Mouse (Mus musculus) spleen, adult 2 months (tissue): ENCODE measurements around the gene Gm5447. TPM values are rescaled to one million over a fixed set of nuclear protein-coding genes. Genes with fewer than 3 reads are reported as not detected.

Source experiments
- DNase-seq, 2 experiments: peaks; one replicate each; pipeline versions ENCODE4 v3.0.0 to v3.0.0-alpha.2; 2012 to 2021; ENCODE audit warnings: low spot score in 2 of 2, low read depth in 1 of 2
- H3K27ac ChIP-seq: fragments of 200-500 bp; 2 replicates; pipeline ENCODE4 v1.5.1; 2012; ENCODE audit warnings: low read length, inconsistent platforms; ENCODE audit not compliant: insufficient read depth
- H3K27me3 ChIP-seq: fragments of 200-500 bp; 2 replicates; pipeline ENCODE4 v1.6.1; 2012; ENCODE audit warnings: mild to moderate bottlenecking, moderate library complexity, low read length, inconsistent platforms; ENCODE audit not compliant: control insufficient read depth, insufficient read depth
- H3K36me3 ChIP-seq: fragments of 200-500 bp; 2 replicates; pipeline ENCODE4 v1.6.1; 2012; ENCODE audit warnings: mild to moderate bottlenecking, low read length, inconsistent platforms; ENCODE audit not compliant: control insufficient read depth, insufficient read depth
- H3K4me1 ChIP-seq: fragments of 200-500 bp; 2 replicates; pipeline ENCODE4 v1.6.1; 2011; ENCODE audit warnings: inconsistent platforms; ENCODE audit not compliant: control insufficient read depth, insufficient read depth, insufficient read length
- H3K4me3 ChIP-seq: fragments of 200-500 bp; 2 replicates; pipeline ENCODE4 v1.5.1; 2011; ENCODE audit warnings: mild to moderate bottlenecking, inconsistent platforms; ENCODE audit not compliant: insufficient read depth, insufficient read length; ENCODE audit errors: extremely low read depth
- CTCF ChIP-seq: fragments of 200-500 bp; IDR thresholded peaks from 2 replicates; pipeline ENCODE4 v1.5.1; 2011; ENCODE audit warnings: mild to moderate bottlenecking, inconsistent platforms; ENCODE audit not compliant: insufficient read depth, insufficient read length, insufficient replicate concordance; ENCODE audit errors: extremely low read depth
- POLR2A ChIP-seq: fragments of 200-500 bp; IDR thresholded peaks from 2 replicates; pipeline ENCODE4 v1.6.1; 2011; ENCODE audit warnings: low read depth, low read length, inconsistent platforms
- WGBS: fragments of 180-500 bp; shearing (Covaris S2); methylation state at CpG from one replicate; pipeline ENCODE4 v1.1.7; 2018; 5-methylcytosine and 5-hydroxymethylcytosine counted together
- polyA plus RNA-seq: library from polyadenylated mRNA; depleted of rRNA; stranded (reverse); fragments of >200 nt; gene quantifications from 2 replicates; pipeline ENCODE4 v1.2.3, GENCODE M21; 2012

The Gm5447 gene
- polyA plus RNA-seq, 1 experiment = not detected

DNA sequence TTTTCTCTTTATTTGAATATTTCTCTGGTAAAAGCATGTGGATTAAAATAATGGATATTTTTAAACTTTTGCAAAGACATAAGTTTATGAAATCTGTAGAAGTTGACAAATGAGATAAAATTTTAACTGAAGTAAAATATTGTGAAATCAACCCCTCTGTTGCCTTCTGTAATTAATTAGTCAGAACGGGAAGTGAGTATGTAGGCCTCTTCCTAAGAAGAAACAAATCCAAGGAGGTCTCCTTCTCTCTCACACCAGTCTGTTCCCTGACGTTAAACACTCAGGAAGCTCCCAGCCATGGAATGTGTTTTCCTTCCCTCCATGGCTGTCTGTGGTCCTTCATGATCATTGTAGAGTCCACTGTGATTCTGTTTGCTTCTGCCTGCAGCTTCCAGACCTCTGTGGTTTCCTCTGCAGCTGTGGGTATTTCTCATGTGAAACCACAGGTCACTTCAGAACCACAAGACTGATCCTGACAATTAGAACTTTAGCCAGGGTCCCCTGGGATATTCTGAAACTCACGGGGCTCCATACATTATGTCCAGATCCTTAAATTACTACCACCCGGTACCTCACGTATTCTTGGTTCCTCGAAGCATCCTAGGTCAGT is 20.4 kb downstream of the Gm5447 start:
- no peak overlapping the region for H3K27ac ChIP-seq
- TF ChIP-seq CTCF = no peak
- TF ChIP-seq POLR2A = no peak

GRCm38 (mm10) chr13:30997526-30998253 is 23.7 kb downstream of the Gm5447 start:
- Histone ChIP-seq H3K27me3 (no peaks in the 10 kb centered on the region), H3K27ac (no peak overlapping the region), H3K4me1 (no peaks in the 10 kb centered on the region), H3K4me3 (no peak overlapping the region), H3K36me3 (no peaks in the 10 kb centered on the region)
- no peak for DNase-seq
- no peak for TF ChIP-seq POLR2A
- WGBS = 92% methylated on average over 8 of the region's 8 CpGs

More for the DNA sequence above, 20.4 kb downstream of the Gm5447 start:
- no peak for DNase-seq
- Histone ChIP-seq H3K4me3 (no peak overlapping the region), H3K36me3 (no peaks in the 10 kb centered on the region), H3K4me1 (no peaks in the 10 kb centered on the region), H3K27me3 (no peaks in the 10 kb centered on the region)
- WGBS = 45% methylated on average over 6 of the region's 6 CpGs

DNA sequence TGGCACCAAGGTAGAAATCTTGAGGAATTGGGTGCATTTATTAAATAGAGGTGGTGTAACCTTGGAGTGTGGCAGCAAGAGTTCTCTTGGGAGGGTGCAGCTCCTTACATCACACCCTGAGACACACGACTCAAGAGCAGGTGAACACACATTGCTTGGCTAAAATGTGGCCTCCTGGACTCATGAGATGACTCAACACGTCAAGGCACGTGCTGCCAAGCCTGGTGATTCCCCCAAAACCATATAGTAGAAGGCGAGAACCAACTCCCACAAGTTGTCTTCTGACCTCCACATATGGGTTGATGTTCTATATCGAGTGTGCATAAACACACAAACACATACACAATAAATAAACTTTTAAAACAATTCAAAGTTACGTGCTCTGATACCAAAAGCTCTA is 25.8 kb downstream of the Gm5447 start:
- no peaks in the 10 kb centered on the region for H3K27me3 ChIP-seq
- no peak for DNase-seq
- no peak overlapping the region for H3K4me3 ChIP-seq
- no peaks in the 10 kb centered on the region for H3K4me1 ChIP-seq
- TF ChIP-seq CTCF (no peak), POLR2A (no peak)
- no peak overlapping the region for H3K27ac ChIP-seq
- WGBS = 86% methylated on average over 6 of the region's 6 CpGs
- no peaks in the 10 kb centered on the region for H3K36me3 ChIP-seq

GRCm38 (mm10) chr13:31004458-31004857 is 30.5 kb downstream of the Gm5447 start:
- Histone ChIP-seq H3K27ac (no peak overlapping the region), H3K27me3 (no peaks in the 10 kb centered on the region), H3K4me3 (no peak overlapping the region), H3K4me1 (no peaks in the 10 kb centered on the region), H3K36me3 (no peaks in the 10 kb centered on the region)
- DNase-seq = no peak
- TF ChIP-seq CTCF = no peak
- TF ChIP-seq POLR2A = no peak
- WGBS = 56% methylated on average over 12 of the region's 12 CpGs

- no peaks in the 10 kb centered on the region for H3K4me1 ChIP-seq
- no peak overlapping the region for H3K4me3 ChIP-seq
- TF ChIP-seq CTCF (no peak), POLR2A (no peak)
- no peaks in the 10 kb centered on the region for H3K36me3 ChIP-seq
- no peak overlapping the region for H3K27ac ChIP-seq
- H3K27me3 ChIP-seq = no peaks in the 10 kb centered on the region
- no peak for DNase-seq
- 67% methylated on average over 4 of the region's 4 CpGs for WGBS
These were observed 31.0 kb downstream of the Gm5447 start for GRCm38 (mm10) chr13:31004995-31005394.

GRCm38 (mm10) chr13:31017545-31017944 is 43.5 kb downstream of the Gm5447 start:
- 72% methylated on average over 3 of the region's 3 CpGs for WGBS
- Histone ChIP-seq H3K27me3 (no peaks in the 10 kb centered on the region), H3K36me3 (no peaks in the 10 kb centered on the region), H3K4me1 (no peaks in the 10 kb centered on the region), H3K27ac (no peak overlapping the region), H3K4me3 (no peak overlapping the region)
- no peak for DNase-seq
- TF ChIP-seq POLR2A (no peak), CTCF (no peak)

- 65% methylated on average over 4 of the region's 4 CpGs for WGBS
- H3K4me1 ChIP-seq = no peaks in the 10 kb centered on the region
- H3K27me3 ChIP-seq = no peaks in the 10 kb centered on the region
- no peak for DNase-seq
- H3K4me3 ChIP-seq = no peak overlapping the region
- H3K36me3 ChIP-seq = no peaks in the 10 kb centered on the region
- H3K27ac ChIP-seq = no peak overlapping the region
- TF ChIP-seq CTCF (no peak), POLR2A (no peak)
These were observed 47.5 kb downstream of the Gm5447 start for GRCm38 (mm10) chr13:31021514-31021913.
